Mouse (Mus musculus): ENCODE results near the gene Trcg1. TPM values are rescaled to one million over a fixed set of nuclear protein-coding genes. Genes with fewer than 3 reads are reported as not detected.

Trcg1 gene
- total RNA-seq, 4 experiments from 2014 or later: not detected

Other genes starting within 250 kb of the Trcg1 start
- gene Ptpn9, start 241.6 kb upstream of the Trcg1 start, total RNA-seq (2022): 10 to 100 TPM; 54.2 to 57.3 (median 56.7) TPM
- gene Sin3a, start 164.5 kb upstream of the Trcg1 start, total RNA-seq (2022): 10 to 100 TPM; 43.5 to 69.7 (median 66.9) TPM
- 100 to 1,000 TPM; 138 to 208 (median 173) TPM for gene Man2c1, start 105.9 kb upstream of the Trcg1 start, total RNA-seq (2022)
- 10 to 100 TPM; 10.7 to 16.6 (median 13.7) TPM for gene Neil1, start 88.3 kb upstream of the Trcg1 start, total RNA-seq (2022)
- gene Commd4, start 78.2 kb upstream of the Trcg1 start, total RNA-seq (2022): 10 to 100 TPM; 65.5 to 89.4 (median 70.9) TPM
- 10 to 100 TPM; 41.3 to 76.8 (median 50.9) TPM for gene 1700017B05Rik, start 26.1 kb downstream of the Trcg1 start, total RNA-seq (2022)
- gene Ppcdc, start 203.6 kb downstream of the Trcg1 start, total RNA-seq (2022): 10 to 100 TPM; 20.8 to 35.1 (median 25.2) TPM
- gene Scamp5, start 231.5 kb downstream of the Trcg1 start, total RNA-seq (2022): 10 to 100 TPM; 12.4 to 30.5 (median 21.9) TPM